Mouse (Mus musculus): ENCODE results near the gene 4930579G24Rik.

DNA sequence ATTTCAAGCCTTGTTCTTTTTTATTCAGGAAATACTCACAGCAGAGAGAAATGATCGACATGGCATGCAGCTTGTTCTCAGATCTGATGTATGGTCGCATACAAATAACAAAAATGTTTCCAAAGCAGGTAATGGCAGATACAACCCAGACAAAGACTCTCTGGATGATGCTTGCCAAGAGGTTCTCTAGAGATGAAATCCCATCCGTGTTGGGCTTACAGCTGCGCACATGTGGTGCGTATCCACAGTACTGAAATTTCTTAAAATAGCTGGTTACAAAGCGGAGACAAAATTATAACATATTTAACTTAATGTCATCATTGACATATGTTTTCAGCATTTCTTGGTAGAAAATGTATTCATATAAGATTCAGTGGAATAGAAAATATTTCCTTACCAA is 23.2 kb downstream of the 4930579G24Rik start:
- TF ChIP-seq CTCF (IDR thresholded peaks at IDR 0.05; ENCODE audit: insufficient read depth, low read depth, low read length) (no peak), POLR2A (IDR thresholded peaks at IDR 0.05; ENCODE audit: insufficient read depth, low read depth, low read length) (no peak)
